Mouse (Mus musculus): ENCODE results near the gene 2700097O09Rik. TPM values are rescaled to one million over a fixed set of nuclear protein-coding genes. Genes with fewer than 3 reads are reported as not detected.

The 2700097O09Rik gene
- polyA plus RNA-seq, 1 experiment = 9.1 TPM

DNA sequence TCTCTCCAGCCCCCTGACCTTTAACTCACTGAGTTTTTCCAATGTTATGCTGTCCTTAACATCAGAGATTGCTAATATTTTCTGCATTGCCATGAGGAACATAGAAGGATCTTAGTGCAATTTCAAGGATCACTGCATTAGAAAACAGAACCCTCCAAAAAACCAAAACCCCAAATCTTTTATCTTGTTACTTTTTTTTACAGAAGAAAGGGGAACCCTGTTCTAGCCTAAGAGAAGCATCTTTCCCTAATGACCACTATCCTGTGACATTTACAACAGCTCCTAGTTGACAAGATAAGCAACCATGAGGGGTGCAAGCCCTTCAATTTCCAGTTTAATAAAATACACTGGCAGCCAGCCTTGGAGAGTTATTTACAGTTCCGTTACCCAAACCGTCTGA lies 23.2 kb downstream of the 2700097O09Rik start:
- H3K4me3 ChIP-seq (ENCODE audit: insufficient read depth, low read depth, low read length) = no peak overlapping the region

DNA sequence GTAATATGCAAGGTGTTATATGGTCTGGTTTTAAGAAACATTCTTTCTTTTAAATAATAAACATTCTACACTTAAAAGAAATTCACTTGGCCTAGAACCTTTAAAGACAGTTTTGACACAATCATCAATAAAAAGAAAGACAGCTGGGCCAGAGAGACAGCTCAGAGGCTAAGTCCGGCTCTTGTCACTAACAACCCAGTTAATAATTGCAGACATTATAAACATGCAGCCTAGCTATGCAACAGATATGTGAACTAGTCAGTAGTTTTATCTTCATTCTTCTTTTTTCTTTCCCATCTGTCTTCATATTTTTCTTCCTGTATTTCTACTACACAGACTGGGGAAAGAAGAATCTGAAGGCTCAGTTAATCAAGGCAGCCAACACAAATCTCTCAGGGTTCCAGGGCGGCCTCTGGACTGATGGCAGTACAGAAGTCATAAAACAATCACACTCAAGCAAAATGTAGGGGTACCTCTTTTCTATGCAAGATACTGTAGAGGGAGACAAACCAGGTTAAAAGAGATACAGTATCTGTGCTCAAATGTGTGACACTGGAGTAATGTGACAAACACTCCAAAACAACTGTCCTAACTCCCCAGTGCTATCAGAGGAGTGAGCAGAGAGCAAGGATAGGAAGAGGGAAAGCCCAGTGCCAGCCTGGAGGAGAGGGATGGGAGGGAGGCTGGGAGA lies 25.2 kb downstream of the 2700097O09Rik start:
- Histone ChIP-seq H3K4me1 (ENCODE audit: control insufficient read depth, insufficient read depth, insufficient read length, low read length) (peaks cover 5% of the 10 kb centered on the region; the same call in 1 of the 2 replicates), H3K4me3 (ENCODE audit: insufficient read depth, low read depth, low read length) (no peak overlapping the region), H3K27ac (replicated peaks; ENCODE audit: low read depth, low read length) (peak overlapping the region; percentile 51; the same call in 1 of the 2 replicates)

More for the DNA sequence above, 23.2 kb downstream of the 2700097O09Rik start:
- Histone ChIP-seq H3K27ac (replicated peaks; ENCODE audit: low read depth, low read length) (peak overlapping the region; percentile 28; the same call in 1 of the 2 replicates), H3K4me1 (ENCODE audit: control insufficient read depth, insufficient read depth, insufficient read length, low read length) (peaks cover 7% of the 10 kb centered on the region; the same call in 1 of the 2 replicates)

- Histone ChIP-seq H3K4me1 (ENCODE audit: control insufficient read depth, insufficient read depth, insufficient read length, low read length) (0 out of 2 replicates have a peak, but pooled peaks cover 3% of the 10 kb centered on the region), H3K4me3 (ENCODE audit: insufficient read depth, low read depth, low read length) (no peak overlapping the region), H3K27ac (replicated peaks; ENCODE audit: low read depth, low read length) (no peak overlapping the region)
Measured at GRCm38 (mm10) chr12:55053267-55053666, 26.6 kb downstream of the 2700097O09Rik start.

- Histone ChIP-seq H3K27ac (replicated peaks; ENCODE audit: low read depth, low read length) (no peak overlapping the region), H3K4me3 (ENCODE audit: insufficient read depth, low read depth, low read length) (no peak overlapping the region), H3K4me1 (ENCODE audit: control insufficient read depth, insufficient read depth, insufficient read length, low read length) (0 out of 2 replicates have a peak, but pooled peaks cover 3% of the 10 kb centered on the region)
Measured at GRCm38 (mm10) chr12:55051210-55052173, 28.4 kb downstream of the 2700097O09Rik start.

- Histone ChIP-seq H3K4me3 (ENCODE audit: insufficient read depth, low read depth, low read length) (no peak overlapping the region), H3K4me1 (ENCODE audit: control insufficient read depth, insufficient read depth, insufficient read length, low read length) (0 out of 2 replicates have a peak, but pooled peaks cover under 1% of the 10 kb centered on the region), H3K27ac (replicated peaks; ENCODE audit: low read depth, low read length) (no peak overlapping the region)
Measured at GRCm38 (mm10) chr12:55049731-55050353, 30.1 kb downstream of the 2700097O09Rik start.

DNA sequence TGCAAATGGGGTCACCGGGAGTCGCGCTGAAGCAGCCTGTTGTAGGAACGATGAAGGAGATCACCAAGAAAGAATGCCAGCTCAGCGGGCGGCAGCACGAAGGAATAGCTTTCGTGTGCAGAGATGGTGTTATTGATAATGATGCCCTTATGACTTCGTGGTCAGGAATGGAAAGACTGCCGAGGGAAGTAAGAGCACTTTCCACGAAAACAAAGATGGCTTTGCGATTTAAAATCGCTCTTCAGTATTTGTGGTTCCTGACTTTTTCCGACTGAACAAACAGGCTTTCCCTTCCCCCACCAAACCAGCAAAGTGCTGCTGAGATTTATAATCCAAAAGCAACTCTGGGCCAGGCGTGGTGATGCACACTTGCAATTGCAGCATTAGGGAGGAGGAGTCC lies 38.9 kb downstream of the 2700097O09Rik start:
- Histone ChIP-seq H3K4me1 (ENCODE audit: control insufficient read depth, insufficient read depth, insufficient read length, low read length) (no peaks in the 10 kb centered on the region), H3K4me3 (ENCODE audit: insufficient read depth, low read depth, low read length) (no peak overlapping the region), H3K27ac (replicated peaks; ENCODE audit: low read depth, low read length) (no peak overlapping the region)

DNA sequence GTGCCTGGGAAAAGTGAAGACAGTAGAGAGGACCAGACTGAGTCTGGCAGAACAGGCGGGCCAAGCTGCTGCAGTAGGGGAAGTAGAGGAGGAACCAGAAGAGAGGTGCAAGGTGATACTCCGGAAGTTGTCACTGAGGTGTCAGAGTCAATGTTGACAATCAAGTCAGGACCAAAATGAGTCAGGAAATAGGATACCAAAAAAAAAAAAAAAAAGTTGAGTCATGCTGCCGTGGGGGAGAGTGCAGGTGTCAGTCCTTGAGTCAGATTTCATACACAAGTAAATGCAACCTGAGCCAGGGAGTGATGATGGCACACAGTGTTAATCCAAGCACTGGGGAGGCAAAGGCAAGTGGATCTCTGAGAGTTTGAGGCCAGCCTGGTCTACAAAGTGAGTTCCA lies 52.8 kb downstream of the 2700097O09Rik start:
- H3K4me3 ChIP-seq (ENCODE audit: insufficient read depth, low read depth, low read length) = no peak overlapping the region
- no peak overlapping the region for H3K27ac ChIP-seq (replicated peaks; ENCODE audit: low read depth, low read length)
- H3K4me1 ChIP-seq (ENCODE audit: control insufficient read depth, insufficient read depth, insufficient read length, low read length) = no peaks in the 10 kb centered on the region

DNA sequence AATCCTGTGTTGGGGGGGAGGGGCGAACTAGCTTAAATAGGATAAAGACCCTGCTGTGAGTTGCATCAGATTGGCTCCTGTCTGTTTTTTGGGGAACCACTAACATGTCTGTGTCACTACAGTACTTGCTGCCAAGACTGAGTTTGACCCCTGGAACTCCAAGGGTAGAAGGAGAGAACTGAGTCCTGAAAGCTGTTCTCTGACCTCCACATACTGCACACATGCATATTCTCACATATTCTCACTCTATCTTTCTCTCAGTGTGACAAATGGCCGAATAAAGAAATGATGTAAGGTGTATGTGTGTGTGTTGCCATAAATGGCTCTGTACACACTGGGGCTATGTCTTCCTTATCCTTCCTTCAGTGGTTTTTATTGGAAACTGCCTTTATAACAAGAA lies 56.6 kb downstream of the 2700097O09Rik start:
- H3K27ac ChIP-seq (replicated peaks; ENCODE audit: low read depth, low read length) = no peak overlapping the region
- H3K4me3 ChIP-seq (ENCODE audit: insufficient read depth, low read depth, low read length) = no peak overlapping the region
- no peaks in the 10 kb centered on the region for H3K4me1 ChIP-seq (ENCODE audit: control insufficient read depth, insufficient read depth, insufficient read length, low read length)

- H3K27ac ChIP-seq (replicated peaks; ENCODE audit: low read depth, low read length) = peak overlapping the region; percentile 66
- H3K4me1 ChIP-seq (ENCODE audit: control insufficient read depth, insufficient read depth, insufficient read length, low read length) = no peaks in the 10 kb centered on the region
- H3K4me3 ChIP-seq (ENCODE audit: insufficient read depth, low read depth, low read length) = no peak overlapping the region
Measured at GRCm38 (mm10) chr12:55019421-55019877, 60.5 kb downstream of the 2700097O09Rik start.

GRCm38 (mm10) chr12:55017119-55017721 lies 62.7 kb downstream of the 2700097O09Rik start:
- Histone ChIP-seq H3K4me1 (ENCODE audit: control insufficient read depth, insufficient read depth, insufficient read length, low read length) (no peaks in the 10 kb centered on the region), H3K4me3 (ENCODE audit: insufficient read depth, low read depth, low read length) (no peak overlapping the region)

GRCm38 (mm10) chr12:55016339-55017118 lies 63.4 kb downstream of the 2700097O09Rik start:
- Histone ChIP-seq H3K27ac (replicated peaks; ENCODE audit: low read depth, low read length) (no peak overlapping the region), H3K4me3 (ENCODE audit: insufficient read depth, low read depth, low read length) (no peak overlapping the region), H3K4me1 (ENCODE audit: control insufficient read depth, insufficient read depth, insufficient read length, low read length) (no peaks in the 10 kb centered on the region)

More at GRCm38 (mm10) chr12:55017119-55017721, 62.7 kb downstream of the 2700097O09Rik start:
- no peak overlapping the region for H3K27ac ChIP-seq (replicated peaks; ENCODE audit: low read depth, low read length)

DNA sequence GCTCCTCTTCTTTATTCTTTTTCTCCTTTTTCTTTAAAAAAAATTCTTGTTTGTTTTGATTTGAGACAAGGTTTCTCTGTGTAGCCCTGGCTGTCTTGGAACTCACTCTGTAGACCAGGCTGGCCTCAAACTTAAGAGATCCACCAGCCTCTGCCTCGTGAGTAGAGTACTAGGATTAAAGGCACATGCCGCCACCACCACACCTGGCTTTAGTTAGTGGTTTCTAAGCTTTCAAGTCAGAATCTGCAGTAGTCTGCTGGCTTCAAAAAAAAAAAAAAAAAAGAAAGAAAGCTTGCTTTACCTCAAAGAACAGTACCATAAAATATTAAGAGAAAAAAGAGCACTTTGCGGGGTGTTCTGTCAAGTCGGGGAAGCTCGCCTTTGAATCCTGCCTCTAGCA lies 64.5 kb downstream of the 2700097O09Rik start:
- Histone ChIP-seq H3K4me3 (ENCODE audit: insufficient read depth, low read depth, low read length) (no peak overlapping the region), H3K4me1 (ENCODE audit: control insufficient read depth, insufficient read depth, insufficient read length, low read length) (no peaks in the 10 kb centered on the region), H3K27ac (replicated peaks; ENCODE audit: low read depth, low read length) (no peak overlapping the region)

DNA sequence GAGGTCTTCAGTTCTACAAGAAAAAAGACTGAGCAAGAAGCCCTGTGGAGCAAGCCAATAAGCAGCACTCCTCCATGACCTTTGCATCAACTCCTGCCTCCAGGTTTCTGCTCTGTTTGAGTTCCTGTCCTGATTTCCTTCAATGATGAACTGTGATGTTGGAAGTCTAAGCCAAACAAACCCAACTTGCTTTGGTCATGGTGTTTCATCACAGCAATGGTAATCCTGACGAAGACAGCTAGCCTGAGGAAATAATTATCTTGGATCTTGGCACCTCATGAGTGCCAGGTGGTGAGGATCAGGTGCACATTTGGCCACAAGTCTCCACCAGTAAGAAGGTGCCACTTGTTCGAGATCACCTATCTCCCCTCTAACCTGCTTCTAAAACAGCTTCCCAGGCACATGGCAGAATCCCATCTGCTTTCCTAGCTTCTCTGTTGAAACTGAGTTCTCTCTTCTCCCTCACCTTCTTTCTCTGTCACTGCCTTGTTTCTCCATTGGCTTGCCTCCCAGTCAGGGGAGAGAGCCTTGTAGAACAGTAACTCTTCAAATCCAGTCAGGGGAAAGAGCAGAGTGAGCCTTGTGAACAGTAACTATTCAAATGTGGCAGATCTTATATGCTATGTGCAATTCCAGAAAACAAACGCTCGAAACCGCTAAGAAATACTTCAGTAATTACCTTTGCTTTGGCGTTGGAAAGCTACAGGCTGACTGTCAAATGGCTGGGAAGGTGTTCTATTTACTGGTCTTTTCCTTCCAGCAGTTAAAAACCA lies 66.1 kb downstream of the 2700097O09Rik start, which contains the start of gene Baz1a:
Gene Baz1a (minus strand): TSS at position 723 of the 773 bp plus-strand sequence.
- H3K4me1 ChIP-seq (ENCODE audit: control insufficient read depth, insufficient read depth, insufficient read length, low read length) = no peaks in the 10 kb centered on the region
- no peak within 1 kb of the TSS for H3K27ac ChIP-seq (replicated peaks; ENCODE audit: low read depth, low read length)
- H3K4me3 ChIP-seq (ENCODE audit: insufficient read depth, low read depth, low read length) = no peak within 1 kb of the TSS
